Mouse (Mus musculus) embryo, embryonic 10 days (tissue): Measurements from ENCODE around the gene Zfp747.
"Not testable (repeated sequence)": the region's sequence is repeated elsewhere in the genome, so short reads cannot be mapped to it uniquely, and the experiment has no call there.

Experiments
- DNase-seq: peaks from one replicate; pipeline ENCODE4 v3.0.0-alpha.2; 2015; ENCODE audit warnings: low spot score

Gene Zfp747

DNA sequence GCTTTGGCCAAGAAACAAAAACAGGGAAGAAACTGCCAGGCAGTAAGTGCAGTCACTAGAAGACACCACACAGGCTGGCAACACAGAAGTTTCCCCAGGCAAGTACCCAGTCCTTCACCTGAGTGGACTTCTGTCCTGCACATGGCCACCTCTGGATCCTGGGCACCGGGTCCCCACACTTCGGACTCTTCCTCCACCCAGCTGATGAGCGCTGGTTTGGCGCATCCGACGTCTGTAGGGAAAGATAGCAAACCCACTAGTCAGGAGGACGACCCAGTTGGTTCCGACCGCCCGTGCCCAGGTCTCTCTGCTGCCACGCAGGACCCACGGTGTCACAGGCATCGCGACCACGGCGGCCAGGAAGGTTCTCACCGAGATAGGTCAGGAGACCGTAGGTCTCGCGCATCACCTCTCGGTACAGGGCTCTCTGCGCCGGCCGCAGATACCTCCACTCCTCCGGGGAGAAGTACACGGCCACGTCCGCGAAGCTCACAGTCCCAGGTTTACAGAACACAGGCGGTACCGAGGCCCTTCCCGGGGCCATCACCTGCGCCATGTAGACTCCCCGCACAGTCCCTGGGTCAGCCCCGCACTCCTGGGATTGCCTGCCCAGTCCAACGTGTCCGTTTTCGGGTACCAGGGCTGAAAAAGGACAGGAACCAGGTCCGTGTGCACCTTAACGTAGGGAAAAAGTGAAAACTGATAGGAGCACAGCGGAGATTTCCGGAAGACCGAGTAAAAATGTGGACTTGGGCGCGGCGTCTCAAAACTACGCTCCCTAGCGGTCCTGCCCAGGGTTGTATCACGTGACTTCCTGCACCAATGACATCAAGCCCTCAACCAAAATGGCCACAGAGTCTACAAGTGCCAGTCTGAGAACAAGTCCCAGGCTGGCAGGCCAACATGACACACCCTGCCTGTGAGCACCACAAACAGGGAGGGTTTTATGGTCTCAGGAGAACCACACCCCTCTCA lies at the start of gene Zfp747:
Gene Zfp747, minus strand, starts transcription at position 780 of the 975 bp plus-strand sequence.
- peak; percentile 97 for DNase-seq

DNA sequence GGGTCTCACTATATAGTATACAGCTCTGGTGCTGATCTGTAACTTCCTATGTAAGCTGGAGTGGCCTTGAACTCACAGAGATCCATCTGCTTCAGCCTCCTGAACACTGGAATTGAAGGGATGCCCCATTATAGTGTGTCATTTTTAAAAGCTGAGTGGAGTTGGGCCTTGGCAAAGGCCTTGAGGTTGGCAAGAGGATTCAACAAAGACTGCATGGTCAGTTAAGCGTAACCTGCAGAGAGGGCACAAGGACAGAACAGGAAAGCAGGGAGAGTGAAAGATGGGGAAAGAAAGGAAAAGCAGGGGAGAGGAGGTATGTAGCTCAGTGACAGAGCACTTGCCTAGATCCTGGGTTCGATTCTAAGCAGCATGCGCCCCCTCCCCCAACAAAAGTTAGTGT lies 49.4 kb upstream of the Zfp747 start:
- DNase-seq: no peak

DNA sequence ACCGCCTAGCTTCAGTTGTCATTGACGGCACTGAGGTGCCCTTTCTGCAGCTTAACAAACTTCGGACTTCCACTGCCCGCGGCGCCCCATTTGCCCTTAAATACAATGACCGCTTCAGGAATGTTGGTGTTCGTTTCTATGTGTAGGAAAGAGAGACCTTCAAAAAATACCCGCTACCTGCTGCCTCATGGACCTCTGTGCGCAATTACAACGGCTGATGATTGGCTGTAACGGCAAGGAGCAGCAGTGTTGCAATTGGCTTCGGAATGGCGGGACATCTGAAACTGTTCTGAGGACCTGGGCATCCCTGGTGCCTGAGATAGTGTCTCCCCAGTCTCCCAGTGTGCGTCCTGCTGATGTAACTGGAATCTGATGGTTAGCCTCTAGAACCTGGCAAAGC lies 46.4 kb upstream of the Zfp747 start:
- DNase-seq: peak; percentile 33

DNA sequence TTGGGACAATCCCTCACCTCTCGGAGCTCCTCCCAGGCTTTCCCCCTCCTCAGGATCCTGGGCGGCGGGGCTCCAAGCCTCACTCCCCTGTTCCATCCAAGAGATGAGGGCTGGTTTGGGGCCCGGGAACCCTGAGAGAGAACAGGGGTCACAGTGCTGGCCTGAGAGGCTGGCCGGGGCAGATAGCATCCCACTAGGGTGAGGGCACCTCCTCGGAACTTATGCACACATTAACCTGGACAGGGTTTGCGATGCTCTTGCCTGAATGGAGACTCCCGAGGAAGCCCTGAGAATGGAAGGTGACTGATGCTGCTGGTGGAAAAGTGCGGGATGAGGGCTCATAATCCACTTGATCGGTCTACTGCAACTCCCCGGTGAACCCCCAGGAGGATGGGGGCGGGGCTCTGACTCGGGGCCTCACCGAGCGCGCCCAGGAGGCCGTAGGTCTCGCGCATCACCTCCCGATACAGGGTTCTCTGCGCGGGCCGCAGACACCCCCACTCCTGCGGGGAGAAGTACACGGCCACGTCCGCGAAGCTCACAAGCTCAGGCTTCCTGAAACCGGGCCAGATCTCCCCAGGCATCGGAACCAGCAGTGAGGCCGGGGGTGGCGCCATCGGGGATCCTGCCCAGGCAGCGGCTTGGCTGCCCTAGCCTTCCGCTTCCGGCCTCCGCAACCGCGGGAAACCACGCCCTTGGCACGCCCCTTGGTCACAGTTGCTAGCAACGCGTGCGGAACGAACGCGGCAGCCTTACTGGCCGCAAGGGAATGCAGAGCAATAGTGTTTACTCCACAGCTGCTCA lies 45.7 kb upstream of the Zfp747 start, which contains the start of gene Zfp688:
Gene Zfp688, minus strand, starts transcription at position 681 of the 804 bp plus-strand sequence.
- peak; percentile 98 for DNase-seq

DNA sequence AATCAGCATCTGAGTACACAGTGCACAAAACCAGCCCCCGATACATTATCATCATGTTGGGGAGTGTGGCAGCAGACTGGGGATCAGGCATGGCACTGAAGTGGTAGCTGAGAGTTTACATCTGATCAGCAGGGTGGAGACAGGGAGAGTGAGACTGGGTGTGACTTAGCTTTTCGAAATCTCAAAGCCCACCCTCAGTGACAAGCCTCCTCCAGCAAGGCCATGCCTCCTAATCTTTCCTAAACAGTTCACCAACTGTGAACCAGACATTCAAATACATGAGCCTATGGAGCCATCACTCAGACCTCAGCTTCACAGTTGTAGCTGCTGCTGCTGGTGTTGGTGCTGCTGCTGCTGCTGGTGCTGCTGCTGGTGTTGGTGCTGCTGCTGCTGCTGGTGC lies 35.6 kb upstream of the Zfp747 start:
- DNase-seq: no peak

DNA sequence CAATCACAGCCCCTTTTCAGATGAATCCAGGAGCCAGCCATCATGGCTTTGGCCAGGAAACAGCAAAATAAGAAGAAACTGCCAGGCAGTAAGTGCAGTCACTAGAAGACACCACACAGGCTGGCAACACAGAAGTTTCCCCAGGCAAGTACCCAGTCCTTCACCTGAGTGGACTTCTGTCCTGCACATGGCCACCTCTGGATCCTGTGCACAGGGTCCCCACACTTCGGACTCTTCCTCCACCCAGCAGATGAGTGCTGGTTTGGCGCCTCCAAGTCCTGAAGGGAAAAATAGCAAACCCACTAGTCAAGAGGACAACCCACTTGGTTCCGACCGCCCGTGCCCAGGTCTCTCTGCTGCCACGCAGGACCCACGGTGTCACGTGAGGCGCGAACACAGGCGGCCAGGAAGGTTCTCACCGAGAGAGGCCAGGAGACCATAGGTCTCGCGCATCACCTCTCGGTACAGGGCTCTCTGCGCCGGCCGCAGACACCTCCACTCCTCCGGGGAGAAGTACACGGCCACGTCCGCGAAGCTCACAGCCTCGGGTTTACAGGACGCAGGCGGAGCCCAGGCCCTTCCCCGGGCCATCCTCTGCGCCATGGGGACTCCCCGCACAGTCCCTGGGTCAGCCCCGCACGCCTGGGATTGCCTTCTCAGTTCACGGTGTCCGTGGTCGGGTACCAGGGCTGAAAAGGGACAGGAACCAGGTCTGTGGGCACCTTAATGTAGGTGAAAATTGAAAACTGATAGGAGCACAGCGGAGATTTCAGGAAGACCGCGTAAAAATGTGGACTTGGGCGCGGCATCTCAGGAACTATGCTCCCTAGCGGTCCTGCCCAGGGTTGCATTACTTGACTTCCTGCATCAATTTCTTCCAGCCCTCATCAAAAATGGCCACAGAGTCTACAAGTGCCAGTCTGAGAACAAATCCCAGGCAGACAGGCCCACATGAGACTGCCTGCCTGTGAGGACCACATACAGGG lies 30.4 kb upstream of the Zfp747 start, which contains the start of gene Zfp764:
Gene Zfp764, minus strand, starts transcription at position 821 of the 986 bp plus-strand sequence.
- peak; percentile 95 for DNase-seq

DNA sequence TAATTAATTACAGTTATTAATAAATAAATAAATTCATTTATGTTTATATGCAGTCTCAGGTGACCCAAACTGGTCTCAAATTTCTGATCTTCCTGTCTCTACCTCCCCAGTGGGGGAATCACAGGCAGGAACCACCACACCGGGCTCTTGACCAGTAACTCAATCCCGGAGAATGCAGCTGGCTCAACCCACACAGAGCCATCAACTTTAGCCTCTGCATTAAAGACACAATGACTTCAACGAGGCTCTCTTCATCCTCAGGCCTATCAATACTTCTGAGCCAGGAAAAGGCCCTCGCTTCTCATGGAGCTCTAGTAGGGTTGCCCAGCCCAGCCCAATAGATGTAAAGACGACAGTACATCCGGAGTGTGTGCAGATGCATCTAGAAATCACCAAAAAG lies 28.3 kb upstream of the Zfp747 start:
- DNase-seq: not testable (repeated sequence)

DNA sequence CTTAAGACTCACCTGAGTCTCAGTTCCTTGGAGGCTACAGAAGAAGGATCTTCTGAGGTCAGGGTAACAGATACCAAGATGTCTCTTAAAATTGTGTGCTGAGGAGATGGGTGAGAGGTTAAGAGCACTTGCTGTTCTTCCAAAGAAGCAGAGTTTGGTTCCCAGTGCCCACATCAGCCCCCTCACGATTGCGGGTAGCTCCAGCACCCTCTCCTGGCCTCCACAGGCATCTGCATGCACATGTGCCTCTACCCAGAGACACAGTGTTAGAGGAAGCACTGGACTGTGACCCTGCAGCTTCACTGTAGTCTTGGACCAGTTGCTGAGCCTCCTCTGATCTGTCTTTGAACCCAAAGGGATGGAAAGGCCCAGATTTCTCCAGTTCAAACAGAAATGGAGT lies 27.1 kb upstream of the Zfp747 start:
- no peak for DNase-seq

DNA sequence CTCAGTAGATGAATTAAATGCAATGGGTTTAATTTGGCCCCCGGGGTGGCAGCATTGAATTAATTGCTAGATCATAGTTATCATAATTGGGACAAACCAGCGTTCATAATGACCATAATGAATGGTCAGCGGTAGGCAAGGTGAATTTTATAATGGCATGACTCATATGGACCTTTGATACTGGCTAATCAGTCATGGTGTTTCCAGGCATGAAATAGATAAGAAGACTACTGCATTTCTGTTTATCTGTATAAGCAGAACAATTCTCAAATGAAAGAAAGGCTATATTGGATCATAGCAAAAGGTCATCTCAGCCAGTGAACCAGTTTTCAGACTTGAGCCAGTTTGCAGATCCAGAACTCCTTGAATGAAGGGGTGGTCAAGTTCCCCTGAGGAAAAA lies 24.5 kb upstream of the Zfp747 start:
- no peak for DNase-seq

DNA sequence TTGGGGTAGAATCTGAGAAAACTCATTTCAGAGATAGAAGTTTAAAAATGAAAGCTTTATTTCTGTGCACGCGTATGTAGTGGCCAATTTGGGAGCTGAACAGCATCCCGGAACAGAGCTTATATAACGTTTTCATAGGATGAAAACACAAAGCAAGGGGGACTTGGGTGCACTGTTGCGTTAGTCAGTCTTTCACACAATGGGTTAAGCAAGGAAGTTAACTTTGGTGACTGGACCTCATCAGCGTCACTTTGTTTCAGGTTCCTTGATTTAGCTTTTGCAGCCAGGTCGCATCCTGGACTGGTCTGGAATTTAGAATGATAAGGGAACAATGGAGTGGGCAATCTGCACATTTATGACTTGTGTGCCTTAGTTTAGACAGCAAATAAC lies 18.1 kb upstream of the Zfp747 start:
- peak; percentile 11 for DNase-seq

DNA sequence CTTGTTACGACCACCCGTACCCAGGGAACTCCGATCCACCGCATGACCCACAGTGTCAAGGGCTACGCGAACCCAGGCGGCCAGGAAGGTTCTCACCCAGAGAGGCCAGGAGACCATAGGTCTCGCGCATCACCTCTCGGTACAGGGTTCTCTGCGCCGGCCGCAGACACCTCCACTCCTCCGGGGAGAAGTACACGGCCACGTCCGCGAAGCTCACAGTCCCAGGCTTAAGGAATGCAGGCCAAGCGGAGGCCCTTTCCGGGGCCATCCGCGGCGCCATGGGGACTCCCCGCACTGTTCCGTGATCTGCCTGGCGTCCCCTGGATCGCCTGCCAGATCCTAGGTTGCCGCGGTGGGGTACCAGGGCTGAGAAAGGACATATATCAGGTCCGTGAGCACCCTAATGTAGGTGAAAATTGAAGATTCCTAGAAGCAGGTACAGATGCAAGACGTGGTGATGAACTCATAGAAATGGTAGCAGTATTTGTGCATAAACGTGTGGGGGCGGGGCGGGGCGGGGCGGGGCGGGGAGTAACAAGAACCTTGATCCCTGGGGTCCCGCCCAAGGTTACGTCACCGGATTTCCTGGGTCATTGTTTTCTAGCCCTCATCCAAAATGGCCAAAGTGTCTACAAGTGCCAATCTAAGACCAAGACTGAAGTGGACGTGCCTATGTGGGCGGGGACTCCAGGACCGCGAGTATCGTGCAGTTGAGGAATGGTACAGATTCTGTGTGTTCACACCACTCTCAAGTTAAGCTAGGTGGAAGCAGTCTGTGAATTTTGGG lies 17.5 kb upstream of the Zfp747 start, which contains the start of gene E430018J23Rik:
Gene E430018J23Rik, minus strand, starts transcription at position 473 of the 787 bp plus-strand sequence.
- peak; percentile 99 for DNase-seq

DNA sequence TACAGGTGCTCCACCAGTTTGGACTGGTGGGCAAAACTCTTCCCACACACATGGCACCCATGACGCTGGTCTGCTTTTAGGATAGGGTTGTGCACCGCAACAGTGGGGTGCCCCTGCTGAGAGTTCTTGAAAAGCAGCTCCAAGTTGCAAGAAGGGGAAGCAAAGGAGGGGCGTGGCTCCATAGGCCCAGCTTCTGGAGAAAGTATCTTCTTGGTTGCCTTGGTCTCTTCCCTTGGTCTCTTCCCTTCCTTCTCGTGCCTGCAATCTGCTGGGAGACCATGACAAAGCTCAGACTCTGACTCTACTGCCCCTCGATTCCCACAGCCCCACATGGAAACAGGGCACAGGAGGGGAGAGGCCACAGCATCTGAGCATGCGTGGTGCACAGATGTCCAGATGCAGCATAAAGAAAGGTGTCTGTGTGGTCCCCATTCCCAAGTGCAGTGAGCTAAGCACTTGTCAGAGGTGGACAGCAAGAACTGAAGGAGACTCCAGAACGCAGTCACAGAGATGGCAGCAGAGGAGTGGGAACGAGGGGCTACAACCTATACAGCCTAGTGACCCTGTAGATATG lies 16.5 kb upstream of the Zfp747 start:
- no peak for DNase-seq

DNA sequence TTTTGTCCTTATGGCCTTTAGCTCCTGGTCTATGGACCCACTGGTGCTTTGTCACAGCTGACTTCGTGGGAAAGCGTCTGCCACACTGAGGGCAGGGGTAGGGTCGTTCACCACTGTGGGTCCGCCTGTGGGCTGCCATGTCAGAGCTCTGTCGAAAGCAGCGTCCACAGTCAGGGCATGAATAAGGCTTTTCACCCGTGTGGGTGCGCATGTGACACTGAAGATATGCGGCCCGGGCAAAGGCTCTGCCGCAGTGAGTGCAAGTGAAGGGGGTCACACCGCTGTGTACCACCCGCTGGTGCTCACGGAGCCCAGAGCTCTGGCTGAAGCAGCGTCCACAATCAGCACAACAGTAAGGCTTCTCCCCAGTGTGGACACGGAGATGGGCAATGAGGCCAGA lies 15.7 kb upstream of the Zfp747 start:
- DNase-seq: no peak

DNA sequence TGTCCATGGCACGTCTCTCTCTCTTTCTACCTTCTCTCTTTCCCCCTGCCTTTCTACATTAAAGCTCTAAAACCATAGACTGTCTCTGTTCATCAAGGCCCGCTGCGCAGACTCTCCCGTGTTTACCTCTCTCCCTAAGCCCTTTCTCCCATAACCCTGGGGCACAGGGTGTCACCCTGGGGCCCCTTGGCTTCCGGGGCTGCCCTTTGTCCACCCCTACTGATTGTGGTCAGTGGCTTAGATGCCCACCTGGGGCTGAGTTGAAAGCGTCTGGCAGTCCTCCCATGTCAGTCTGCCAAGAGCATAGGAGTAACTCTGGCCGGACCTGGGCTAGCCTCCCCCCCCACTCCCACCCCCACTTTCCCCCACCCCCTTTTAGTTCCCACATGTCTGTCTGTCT lies 14.5 kb upstream of the Zfp747 start:
- no peak for DNase-seq

DNA sequence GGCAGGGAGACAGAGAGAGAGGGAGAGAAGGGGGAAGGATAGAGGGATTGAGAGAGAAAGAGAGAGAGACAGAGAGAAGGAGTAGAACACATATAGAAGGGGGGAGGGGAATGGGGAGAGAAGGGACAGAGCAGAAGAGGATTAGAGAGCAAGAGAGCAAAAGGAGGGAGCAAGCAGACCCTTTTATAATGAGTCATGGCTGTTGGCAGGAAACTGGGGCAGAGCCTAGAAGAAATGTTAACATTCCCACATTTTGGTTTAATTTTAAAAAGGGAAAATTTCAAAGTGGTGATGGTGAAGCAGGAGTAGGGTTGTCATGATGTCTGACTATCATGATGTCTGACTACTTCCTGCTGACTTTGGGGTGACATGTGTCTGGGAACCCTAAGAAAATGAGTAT lies 12.4 kb upstream of the Zfp747 start:
- DNase-seq: not testable (repeated sequence)

DNA sequence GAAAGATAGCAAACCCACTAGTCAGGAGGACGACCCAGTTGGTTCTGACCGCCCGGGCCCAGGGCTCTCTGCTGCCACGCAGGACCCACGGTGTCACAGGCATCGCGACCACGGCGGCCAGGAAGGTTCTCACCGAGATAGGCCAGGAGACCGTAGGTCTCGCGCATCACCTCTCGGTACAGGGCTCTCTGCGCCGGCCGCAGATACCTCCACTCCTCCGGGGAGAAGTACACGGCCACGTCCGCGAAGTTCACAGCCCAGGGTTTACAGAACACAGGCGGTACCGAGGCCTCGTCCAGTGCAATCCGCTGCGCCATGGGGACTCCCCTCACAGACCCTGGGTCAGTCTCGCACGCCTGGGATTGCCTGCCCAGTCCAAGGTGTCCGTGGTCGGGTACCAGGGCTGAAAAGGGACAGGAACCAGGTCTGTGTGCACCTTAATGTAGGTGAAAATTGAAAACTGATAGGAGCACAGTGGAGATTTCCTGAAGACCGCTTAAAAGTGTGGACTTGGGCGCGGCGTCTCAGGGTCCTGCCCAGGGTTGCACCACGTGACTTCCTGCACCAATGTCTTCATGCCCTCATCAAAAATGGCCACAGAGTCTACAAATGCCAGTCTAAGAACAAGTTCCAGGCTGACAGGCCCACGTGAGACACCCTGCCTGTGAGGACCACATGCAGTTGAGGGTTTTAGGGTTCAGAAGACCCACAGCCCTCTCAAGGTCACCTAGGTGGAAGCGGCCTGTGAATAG lies 11.0 kb upstream of the Zfp747 start, which contains the start of gene 9130019O22Rik:
Gene 9130019O22Rik, minus strand, starts transcription at position 526 of the 752 bp plus-strand sequence.
- peak; percentile 94 for DNase-seq

DNA sequence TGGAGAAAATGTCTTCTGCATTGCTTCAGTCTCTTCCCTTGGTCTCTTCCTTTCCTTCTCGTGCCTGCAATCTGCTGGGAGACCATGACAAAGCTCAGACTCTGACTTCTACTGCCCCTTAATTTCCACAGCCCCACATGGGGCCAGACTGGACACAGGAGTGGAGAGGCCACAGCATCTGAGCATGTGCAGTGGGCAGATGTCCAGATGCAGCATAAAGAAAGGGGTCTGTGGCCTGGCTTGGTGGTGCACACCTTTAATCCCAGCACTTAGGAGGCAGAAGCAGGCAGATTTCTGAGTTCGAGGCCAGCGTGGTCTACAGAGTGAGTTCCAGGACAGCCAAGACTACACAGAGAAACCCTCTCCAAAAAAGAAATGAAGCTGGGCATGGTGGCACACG lies 9.7 kb upstream of the Zfp747 start:
- DNase-seq: not testable (repeated sequence)

DNA sequence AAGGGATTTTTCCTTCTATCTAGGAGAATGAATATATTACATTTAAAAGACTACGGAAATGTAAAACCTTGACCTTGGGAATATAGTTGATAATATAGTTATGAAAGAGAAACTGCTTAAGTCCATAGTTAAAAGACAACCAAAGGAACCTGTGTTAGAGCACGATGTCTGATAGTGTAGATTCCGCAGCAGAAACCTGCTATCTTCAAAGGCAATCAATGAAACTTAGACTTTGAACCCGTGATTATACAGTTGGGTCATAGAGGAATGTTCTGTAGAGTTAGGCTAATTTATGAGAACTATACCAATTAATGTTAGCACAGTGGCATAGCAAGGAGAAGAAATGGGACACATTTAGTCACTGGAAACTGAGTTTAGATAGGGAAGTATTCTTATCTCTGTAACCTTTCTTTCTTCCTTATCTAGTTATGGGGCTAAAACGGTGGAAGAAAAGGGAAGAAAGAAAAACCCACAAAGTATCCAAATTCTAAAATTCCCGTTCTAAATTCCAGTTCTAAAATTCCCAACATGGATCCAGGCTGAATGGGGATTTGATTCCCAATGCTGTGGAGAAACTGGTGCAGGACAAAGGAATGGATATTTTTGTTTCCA lies 2.6 kb upstream of the Zfp747 start:
- DNase-seq: no peak

DNA sequence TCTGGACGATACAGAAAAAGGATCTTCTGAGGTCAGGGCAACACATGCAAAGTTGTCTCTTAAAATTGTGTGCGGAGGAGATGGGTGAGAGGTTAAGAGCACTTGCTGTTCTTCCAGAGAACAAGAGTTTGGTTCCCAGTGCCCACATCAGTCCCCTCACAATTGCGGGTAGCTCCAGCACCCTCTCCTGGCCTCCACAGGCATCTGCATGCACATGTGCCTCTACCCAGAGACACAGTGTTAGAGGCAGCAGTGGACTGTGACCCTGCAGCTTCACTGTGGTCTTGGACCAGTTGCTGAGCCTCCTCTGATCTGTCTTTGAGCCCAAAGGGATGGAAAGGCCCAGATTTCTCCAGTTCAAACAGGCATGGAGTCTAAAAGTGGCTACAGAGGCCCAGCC lies 4.0 kb downstream of the Zfp747 start:
- DNase-seq: not testable (repeated sequence)
